Comparison of ENCODE assay signal across 16 mouse cellular contexts in the genomic region with DNA sequence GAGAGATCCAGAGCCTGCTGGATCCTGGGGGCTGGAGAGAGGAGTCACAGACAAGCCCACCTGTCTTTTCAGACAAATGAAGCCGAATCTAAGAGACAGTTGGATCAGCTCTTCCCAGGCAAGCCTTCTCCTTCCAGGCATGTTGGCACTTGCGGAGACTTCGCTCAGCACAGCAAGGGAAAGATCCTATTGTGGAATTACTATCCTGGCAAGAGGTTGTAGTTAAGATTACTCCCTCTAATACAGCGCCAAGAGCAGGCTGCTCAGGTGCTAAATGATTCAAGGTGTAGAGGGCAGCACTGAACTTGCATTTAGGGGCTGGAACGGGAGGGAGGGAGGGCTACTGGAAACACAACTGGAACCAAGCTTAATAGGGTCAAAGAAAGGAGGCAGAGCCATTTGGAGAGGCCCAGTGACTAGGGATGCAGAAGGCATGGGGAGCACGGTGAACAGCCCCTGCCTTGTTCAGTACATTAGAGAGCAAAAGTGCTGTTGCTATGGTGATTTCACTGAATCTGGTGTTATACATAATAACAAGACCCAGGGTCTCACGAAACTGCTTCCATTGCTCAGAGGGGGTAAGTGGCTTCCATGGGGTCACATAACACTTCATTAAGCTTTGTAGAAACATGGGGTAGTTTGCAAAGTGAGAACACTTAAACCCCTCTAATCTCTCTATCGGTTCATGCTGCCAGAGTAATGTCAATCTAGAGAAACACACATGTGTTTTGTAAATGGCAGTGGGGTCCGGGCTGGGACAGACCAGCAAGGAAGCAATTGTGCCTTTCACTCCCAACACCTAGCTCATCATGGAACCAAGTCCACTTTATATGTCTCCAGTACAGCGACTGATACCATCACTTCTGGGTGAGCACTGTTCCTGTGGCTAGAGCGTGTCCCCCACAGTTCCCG. TPM values are rescaled to one million over a fixed set of nuclear protein-coding genes. Genes with fewer than 3 reads are reported as not detected.
DNase-seq lines count a peak whose midpoint lies in the region; ATAC-seq lines count a peak whose summit lies in the region.
"Had no signal": no experiment of that assay in that cellular context is flagged by ENCODE, and none has a peak within 500 bp of the region (broad histone marks: within the 10 kb centered on the region; RNA-seq: fewer than 3 reads in every experiment).

No protein-coding gene starts in this region.

- H3K27ac ChIP-seq in hindbrain, embryonic 14.5 days = no peak overlapping the region
- no peak overlapping the region for H3K27ac ChIP-seq in hindbrain, embryonic 12.5 days
- H3K27ac ChIP-seq in neural tube, embryonic 12.5 days = no peak overlapping the region
- no peak overlapping the region; the same call in 1 of the 2 replicates for H3K27ac ChIP-seq in limb, embryonic 13.5 days
- no peak overlapping the region for H3K27ac ChIP-seq in intestine, embryonic 15.5 days
- H3K27ac ChIP-seq: embryonic facial prominence, embryonic 12.5 days had no signal

- 72% methylated on average over 12 of the region's 12 CpGs for WGBS in hindbrain, embryonic 14.5 days
- 81% methylated on average over 12 of the region's 12 CpGs for WGBS in hindbrain, embryonic 12.5 days
- 78% methylated on average over 12 of the region's 12 CpGs for WGBS in neural tube, embryonic 12.5 days
- WGBS in limb, embryonic 13.5 days = 62% methylated on average over 12 of the region's 12 CpGs
- WGBS in intestine, embryonic 15.5 days = 89% methylated on average over 12 of the region's 12 CpGs

- H3K9me3 ChIP-seq in hindbrain, embryonic 14.5 days (ENCODE audit: control insufficient read depth, low read length) = no peaks in the 10 kb centered on the region
- no peaks in the 10 kb centered on the region for H3K9me3 ChIP-seq in hindbrain, embryonic 12.5 days (replicated peaks)
- no peaks in the 10 kb centered on the region for H3K9me3 ChIP-seq in neural tube, embryonic 12.5 days
- no peaks in the 10 kb centered on the region for H3K9me3 ChIP-seq in limb, embryonic 13.5 days
- H3K9me3 ChIP-seq in intestine, embryonic 15.5 days = no peaks in the 10 kb centered on the region
- H3K9me3 ChIP-seq: embryonic facial prominence, embryonic 12.5 days had no signal

- DNase-seq in hindbrain, embryonic 14.5 days (ENCODE audit: low spot score) = no peak
- DNase-seq in neural tube, embryonic 10.5 days (ENCODE audit: extremely low spot score, low spot score) = no peak
- no peak for DNase-seq in spleen, postnatal 10 days (ENCODE audit: low spot score in 2 of 2)
- DNase-seq: adrenal gland, postnatal 25 days; cerebellum, postnatal 25 days; thymus, postnatal 14 days had no signal

- no peaks in the 10 kb centered on the region for H3K36me3 ChIP-seq in hindbrain, embryonic 14.5 days (replicated peaks; ENCODE audit: control insufficient read depth, insufficient read depth)
- no peaks in the 10 kb centered on the region for H3K36me3 ChIP-seq in hindbrain, embryonic 12.5 days
- H3K36me3 ChIP-seq in neural tube, embryonic 12.5 days = no peaks in the 10 kb centered on the region
- no peaks in the 10 kb centered on the region for H3K36me3 ChIP-seq in limb, embryonic 13.5 days
- H3K36me3 ChIP-seq in intestine, embryonic 15.5 days = no peaks in the 10 kb centered on the region
- H3K36me3 ChIP-seq: embryonic facial prominence, embryonic 12.5 days had no signal

- H3K4me3 ChIP-seq in hindbrain, embryonic 14.5 days (replicated peaks; ENCODE audit: low read length) = no peak overlapping the region
- no peak overlapping the region for H3K4me3 ChIP-seq in hindbrain, embryonic 12.5 days
- H3K4me3 ChIP-seq in neural tube, embryonic 12.5 days = no peak overlapping the region
- H3K4me3 ChIP-seq in limb, embryonic 13.5 days = no peak overlapping the region
- no peak overlapping the region for H3K4me3 ChIP-seq in intestine, embryonic 15.5 days (replicated peaks)
- H3K4me3 ChIP-seq: embryonic facial prominence, embryonic 12.5 days had no signal

- H3K4me1 ChIP-seq in hindbrain, embryonic 14.5 days (replicated peaks; ENCODE audit: control insufficient read depth, insufficient read depth, low read length) = peaks cover 15% of the 10 kb centered on the region
- peaks cover 14% of the 10 kb centered on the region for H3K4me1 ChIP-seq in hindbrain, embryonic 12.5 days
- H3K4me1 ChIP-seq in neural tube, embryonic 12.5 days = peaks cover 12% of the 10 kb centered on the region
- peaks cover 16% of the 10 kb centered on the region for H3K4me1 ChIP-seq in limb, embryonic 13.5 days
- no peaks in the 10 kb centered on the region for H3K4me1 ChIP-seq in intestine, embryonic 15.5 days (replicated peaks)

- H3K9ac ChIP-seq in hindbrain, embryonic 14.5 days = no peak overlapping the region
- H3K9ac ChIP-seq in hindbrain, embryonic 12.5 days = no peak overlapping the region
- H3K9ac ChIP-seq in neural tube, embryonic 12.5 days = no peak overlapping the region
- no peak overlapping the region for H3K9ac ChIP-seq in limb, embryonic 13.5 days
- no peak overlapping the region for H3K9ac ChIP-seq in intestine, embryonic 15.5 days
- H3K9ac ChIP-seq: embryonic facial prominence, embryonic 12.5 days had no signal

- H3K4me2 ChIP-seq in hindbrain, embryonic 14.5 days (replicated peaks) = no peak overlapping the region
- no peak overlapping the region for H3K4me2 ChIP-seq in hindbrain, embryonic 12.5 days (replicated peaks)
- H3K4me2 ChIP-seq in neural tube, embryonic 12.5 days (replicated peaks) = no peak overlapping the region
- no peak overlapping the region for H3K4me2 ChIP-seq in limb, embryonic 13.5 days (replicated peaks)
- no peak overlapping the region for H3K4me2 ChIP-seq in intestine, embryonic 15.5 days (replicated peaks)
- H3K4me2 ChIP-seq: embryonic facial prominence, embryonic 12.5 days; liver, embryonic 11.5 days had no signal

- H3K27me3 ChIP-seq in hindbrain, embryonic 14.5 days (ENCODE audit: control insufficient read depth, insufficient read depth, low read length) = no peaks in the 10 kb centered on the region
- no peaks in the 10 kb centered on the region for H3K27me3 ChIP-seq in hindbrain, embryonic 12.5 days
- H3K27me3 ChIP-seq in neural tube, embryonic 12.5 days (replicated peaks) = no peaks in the 10 kb centered on the region
- H3K27me3 ChIP-seq in limb, embryonic 13.5 days = no peaks in the 10 kb centered on the region; the same call in 1 of the 2 replicates
- no peaks in the 10 kb centered on the region for H3K27me3 ChIP-seq in intestine, embryonic 15.5 days (replicated peaks)
- H3K27me3 ChIP-seq: embryonic facial prominence, embryonic 12.5 days had no signal

- ATAC-seq in hindbrain, embryonic 14.5 days (ENCODE audit: low FRiP score) = 0 out of 2 replicates have a peak, but pooled peaks have one; percentile 12
- no peak for ATAC-seq in hindbrain, embryonic 12.5 days (ENCODE audit: low FRiP score)
- ATAC-seq in neural tube, embryonic 12.5 days (ENCODE audit: low FRiP score, low read depth) = peak; percentile 18; the same call in 1 of the 2 replicates
- peak; percentile 48; the same call in 1 of the 2 replicates for ATAC-seq in limb, embryonic 13.5 days (ENCODE audit: low FRiP score, low read depth)
- ATAC-seq in intestine, embryonic 15.5 days = no peak
- ATAC-seq: CD4-positive, CD25-positive, alpha-beta regulatory T cell, adult 4 months had no signal

RNA-seq across cellular contexts. Expression of a gene that starts 42.4 kb away (rescaled TPM):
- not detected in 2 replicates for polyA plus RNA-seq in hindbrain, embryonic 14.5 days (2014; fragmentation: Nextera tagmentation; extraction: Ambion mirVana)
- polyA plus RNA-seq in hindbrain, embryonic 12.5 days (2016; fragmentation: Nextera tagmentation; extraction: Ambion mirVana) = not detected in 2 replicates
- not detected in 2 replicates for polyA plus RNA-seq in neural tube, embryonic 12.5 days (2016; fragmentation: Nextera tagmentation; extraction: Ambion mirVana)
- not detected in 2 replicates for polyA plus RNA-seq in limb, embryonic 13.5 days (2015; fragmentation: Nextera tagmentation; extraction: Ambion mirVana)
- not detected in 2 replicates for polyA plus RNA-seq in intestine, embryonic 15.5 days (2015; fragmentation: Nextera tagmentation; extraction: Ambion mirVana)
- polyA plus RNA-seq: embryonic facial prominence, embryonic 12.5 days; hindbrain, embryonic 11.5 days; kidney, embryonic 14.5 days; liver, embryonic 11.5 days; stomach, embryonic 14.5 days had no signal

Comparison
In these comparisons a context has a peak if more than half of its experiments do, and no peak if none do; other contexts are left out.
1. ATAC-seq: peak in hindbrain, embryonic 14.5 days (single experiment), neural tube, embryonic 12.5 days (single experiment) and limb, embryonic 13.5 days (single experiment); none in hindbrain, embryonic 12.5 days (single experiment) and intestine, embryonic 15.5 days (single experiment).